Mouse (Mus musculus): ENCODE measurements at regions not wholly inside any gene's neighbourhood (a gene's known extent, or its start where the extent isn't known, plus 50 kb on each side); places are given as distances from the start of the nearest gene placed in this dataset.

DNA sequence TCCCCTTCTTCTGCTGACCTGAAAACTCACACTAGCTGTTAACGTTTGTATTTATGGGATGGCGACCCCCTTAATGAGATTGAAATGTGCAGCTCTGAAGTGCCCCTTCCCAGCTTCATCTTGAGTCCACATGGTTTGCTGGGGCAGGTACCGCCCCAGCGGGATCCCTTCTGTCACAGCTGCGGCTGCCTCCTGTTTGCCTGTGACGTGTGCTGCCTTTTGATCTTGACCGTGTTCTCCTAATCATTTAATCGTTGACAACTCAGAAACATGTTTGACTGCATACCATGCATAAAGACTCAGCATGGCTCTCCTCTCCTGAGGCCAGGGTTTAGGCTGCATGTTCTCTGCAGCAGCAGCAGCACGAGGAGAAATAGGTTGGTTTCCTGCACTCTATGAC lies 511.5 kb downstream of the 1700129C05Rik start:
- no peak for DNase-seq
- intact Hi-C loops (cut with DNase I; ENCODE audit: low total_unique reads): no loop called here

DNA sequence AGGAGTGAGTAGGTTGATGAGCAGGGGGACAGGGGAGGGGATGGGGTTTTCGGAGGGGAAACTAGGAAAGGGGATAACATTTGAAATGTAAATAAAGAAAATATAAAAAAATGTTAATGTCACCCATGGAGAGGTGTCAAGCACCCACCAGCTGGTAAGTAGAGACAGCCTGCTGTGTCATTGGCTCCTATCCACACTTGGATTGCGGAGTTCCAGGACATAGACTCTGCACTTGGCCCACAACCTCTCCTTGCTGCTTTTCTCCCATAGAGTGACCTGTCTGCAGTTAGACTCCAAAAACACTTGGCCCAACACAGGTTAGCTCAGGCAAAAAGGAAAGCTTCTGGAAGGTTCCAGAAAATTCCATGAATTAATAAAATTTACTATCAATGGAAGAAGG lies 514.4 kb downstream of the 1700129C05Rik start:
- intact Hi-C loops (cut with DNase I; ENCODE audit: low total_unique reads): no loop called here
- no peak for DNase-seq

DNA sequence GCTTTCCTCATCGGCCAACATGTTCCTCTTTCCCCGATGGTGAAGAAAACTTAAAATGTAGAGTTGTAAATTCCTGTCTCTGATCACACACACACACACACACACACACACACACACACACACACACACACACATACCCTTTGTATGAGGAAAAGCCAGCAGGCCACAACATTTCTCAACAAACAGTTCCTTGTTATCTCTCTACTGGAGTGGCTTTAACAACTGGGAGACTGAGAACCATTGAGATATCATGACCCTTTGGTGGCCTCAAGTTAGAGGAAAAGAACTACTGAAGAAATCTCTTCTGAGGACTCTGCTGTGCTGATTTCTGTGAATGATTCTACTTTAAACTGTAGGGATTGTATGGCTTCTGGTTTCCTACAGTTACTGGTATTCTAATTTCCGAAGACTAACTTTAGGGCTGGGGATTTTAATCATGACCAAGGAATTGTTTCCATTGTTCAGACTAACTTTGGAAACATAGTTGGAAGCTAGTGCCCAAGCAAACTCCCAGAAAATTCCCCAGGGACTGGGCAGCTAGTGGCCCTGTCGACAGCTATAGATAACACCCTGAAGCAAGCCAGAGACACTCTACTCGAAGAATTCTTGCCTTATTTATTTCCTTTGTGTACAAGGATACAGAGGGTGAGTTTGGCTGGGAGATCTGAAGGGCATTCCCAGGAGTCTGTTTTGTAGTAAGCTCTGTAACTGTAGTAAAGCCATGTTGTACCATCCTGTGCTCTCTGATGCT lies 516.0 kb downstream of the 1700129C05Rik start:
- DNase-seq: no peak
- intact Hi-C loops (cut with DNase I; ENCODE audit: low total_unique reads): no loop called here

DNA sequence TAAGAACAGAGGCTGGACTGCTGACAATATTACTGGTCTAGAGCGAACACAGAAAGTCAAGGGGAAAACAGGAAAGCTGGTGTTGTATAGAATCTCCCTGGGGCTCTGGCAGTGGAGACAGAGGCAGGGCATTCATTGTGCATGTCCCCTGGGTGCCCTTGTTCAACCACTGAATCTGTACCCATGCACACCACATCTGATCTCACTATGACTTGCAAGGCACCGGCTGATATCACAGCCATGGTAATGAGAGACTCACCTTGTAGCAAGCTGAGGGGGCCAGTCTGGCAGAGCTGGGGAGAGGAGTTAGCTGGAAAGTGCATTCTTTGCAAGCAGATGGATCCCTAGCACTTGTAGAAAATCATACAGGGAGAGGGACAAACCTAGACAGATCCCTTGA lies 522.5 kb downstream of the 1700129C05Rik start:
- intact Hi-C loops (cut with DNase I; ENCODE audit: low total_unique reads): no loop called here
- DNase-seq: no peak

- DNase-seq: no peak
- intact Hi-C loops (cut with DNase I; ENCODE audit: low total_unique reads): no loop called here
These were observed 525.0 kb downstream of the 1700129C05Rik start for GRCm38 (mm10) chr14:58617656-58618055.

DNA sequence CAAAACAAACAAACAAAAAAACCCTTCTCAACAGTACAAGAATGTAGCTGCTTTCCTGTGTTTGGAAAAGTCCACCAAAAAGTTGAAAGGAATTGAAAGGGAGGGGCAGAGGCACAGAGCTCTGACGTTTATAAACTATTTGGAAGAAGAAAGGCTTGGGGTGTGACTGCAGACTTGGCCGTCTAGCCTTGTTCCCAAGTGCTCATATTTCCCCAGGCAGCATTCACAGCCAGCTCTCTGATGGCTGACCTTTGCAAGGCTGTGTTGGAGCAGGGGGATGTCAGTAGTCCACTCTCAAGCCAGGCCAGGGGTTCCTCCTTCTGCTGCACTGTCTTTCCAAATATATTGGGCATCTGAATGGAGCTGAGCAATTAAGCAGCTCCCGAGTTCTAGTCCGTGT lies 534.5 kb downstream of the 1700129C05Rik start:
- intact Hi-C loops (cut with DNase I; ENCODE audit: low total_unique reads): no loop called here
- peak; percentile 28 for DNase-seq

- intact Hi-C loops (cut with DNase I; ENCODE audit: low total_unique reads): no loop called here
- DNase-seq: peak; percentile 18
These were observed 535.0 kb downstream of the 1700129C05Rik start for GRCm38 (mm10) chr14:58607734-58608133.

DNA sequence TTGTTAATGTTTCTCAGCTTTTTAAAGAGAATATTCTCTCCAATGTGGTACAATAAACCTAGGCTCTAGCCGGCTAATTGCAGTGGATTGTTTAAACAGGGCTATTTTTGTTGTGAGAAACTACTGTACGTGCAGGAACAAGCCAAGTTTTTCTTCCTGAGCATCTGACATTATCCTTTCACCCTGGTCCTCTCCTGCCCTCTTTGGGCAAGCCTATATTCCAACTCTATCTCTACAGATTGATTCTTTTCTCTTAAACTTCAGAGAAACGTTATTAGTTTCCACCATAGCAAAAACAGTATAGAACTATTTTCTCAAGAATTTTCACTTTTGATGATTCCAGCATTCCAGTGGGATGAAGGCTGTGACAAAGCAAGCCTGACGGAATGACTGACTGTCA lies 535.2 kb downstream of the Fgf9 start:
- no peak for DNase-seq
- intact Hi-C loops (cut with DNase I; ENCODE audit: low total_unique reads): no loop called here

GRCm38 (mm10) chr14:58598867-58599266 lies 528.5 kb downstream of the Fgf9 start:
- intact Hi-C loops (cut with DNase I; ENCODE audit: low total_unique reads): no loop called here

GRCm38 (mm10) chr14:58597810-58598209 lies 527.5 kb downstream of the Fgf9 start:
- intact Hi-C loops (cut with DNase I; ENCODE audit: low total_unique reads): no loop called here
- no peak for DNase-seq

More at GRCm38 (mm10) chr14:58598867-58599266, 528.5 kb downstream of the Fgf9 start:
- DNase-seq: no peak

GRCm38 (mm10) chr14:58596936-58597335 lies 526.6 kb downstream of the Fgf9 start:
- DNase-seq: no peak
- intact Hi-C loops (cut with DNase I; ENCODE audit: low total_unique reads): no loop called here

- no peak for DNase-seq
- intact Hi-C loops (cut with DNase I; ENCODE audit: low total_unique reads): no loop called here
These were observed 511.5 kb downstream of the Fgf9 start for GRCm38 (mm10) chr14:58581806-58582205.

GRCm38 (mm10) chr14:58570021-58570420 lies 499.7 kb downstream of the Fgf9 start:
- intact Hi-C loops (cut with DNase I; ENCODE audit: low total_unique reads): no loop called here
- DNase-seq: no peak

GRCm38 (mm10) chr14:58567472-58567871 lies 497.1 kb downstream of the Fgf9 start:
- no peak for DNase-seq
- intact Hi-C loops (cut with DNase I; ENCODE audit: low total_unique reads): no loop called here

DNA sequence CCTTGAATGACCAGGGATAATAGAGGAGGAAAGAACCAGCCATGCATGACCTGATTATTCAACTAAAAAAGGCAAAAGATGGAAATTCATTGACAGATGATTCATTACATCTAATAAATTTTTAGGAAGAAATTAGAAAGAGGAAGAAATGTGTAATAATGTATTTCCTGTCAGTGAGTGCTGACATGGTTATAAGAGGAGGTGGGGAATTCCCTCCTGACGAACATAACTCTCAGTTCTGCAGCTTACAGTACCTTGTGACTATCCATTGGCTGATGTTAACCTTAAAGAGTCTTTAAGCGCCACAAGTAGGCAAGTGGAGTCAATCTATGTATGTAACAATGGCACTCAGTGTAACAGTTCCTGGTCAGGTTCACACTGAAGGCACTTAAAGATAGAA lies 492.7 kb downstream of the Fgf9 start:
- intact Hi-C loops (cut with DNase I; ENCODE audit: low total_unique reads): no loop called here
- DNase-seq: no peak

GRCm38 (mm10) chr14:58550785-58551184 lies 480.4 kb downstream of the Fgf9 start:
- intact Hi-C loops (cut with DNase I; ENCODE audit: low total_unique reads): no loop called here
- no peak for DNase-seq

DNA sequence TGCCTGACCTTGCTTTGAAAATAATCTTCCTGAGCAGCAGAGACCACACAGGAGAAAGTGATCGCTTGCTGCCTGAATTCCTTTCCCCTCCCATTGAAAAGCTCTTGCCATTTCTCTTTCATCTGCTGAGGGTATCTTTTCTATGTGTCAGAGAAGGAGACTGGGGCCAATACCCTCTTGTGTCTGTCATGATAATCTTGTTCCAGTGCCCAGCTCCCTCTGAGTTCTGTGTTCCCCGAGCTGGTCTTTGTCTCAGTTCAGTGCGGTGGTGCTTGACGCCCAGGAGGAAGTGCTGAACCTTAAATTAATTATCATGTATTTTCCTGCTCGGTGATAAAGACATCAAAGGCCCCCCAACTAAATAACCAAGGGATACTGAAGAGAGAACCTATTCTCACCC lies 475.4 kb downstream of the Fgf9 start:
- intact Hi-C loops (cut with DNase I; ENCODE audit: low total_unique reads): no loop called here
- no peak for DNase-seq

- intact Hi-C loops (cut with DNase I; ENCODE audit: low total_unique reads): no loop called here
These were observed 472.9 kb downstream of the Fgf9 start for GRCm38 (mm10) chr14:58543140-58543767.

DNA sequence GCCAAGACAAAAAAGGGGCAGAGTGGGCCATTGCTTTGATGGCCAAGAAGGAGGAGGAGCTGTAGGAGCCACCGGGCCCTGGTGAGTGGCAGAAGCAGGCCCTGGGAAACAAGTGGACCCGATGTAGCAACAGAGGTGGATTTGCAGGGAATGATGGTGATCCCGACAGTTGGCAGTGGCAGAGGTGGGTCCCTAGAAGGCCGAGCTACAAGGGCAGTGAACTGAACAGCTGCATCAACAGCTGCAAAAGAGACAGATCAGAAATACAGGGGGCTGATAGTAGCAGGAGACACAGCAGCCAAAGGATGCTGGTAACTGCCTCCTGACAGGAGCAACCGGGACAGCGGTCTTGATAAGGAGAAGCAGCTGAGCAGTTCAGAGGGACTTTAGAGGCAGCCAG lies 467.8 kb downstream of the Fgf9 start:
- DNase-seq: peak; percentile 21
- intact Hi-C loops (cut with DNase I; ENCODE audit: low total_unique reads): no loop called here

More at GRCm38 (mm10) chr14:58543140-58543767, 472.9 kb downstream of the Fgf9 start:
- no peak for DNase-seq

GRCm38 (mm10) chr14:58520976-58521549 lies 450.7 kb downstream of the Fgf9 start:
- intact Hi-C loops (cut with DNase I; ENCODE audit: low total_unique reads): loop anchor here (2.0 kb wide), 1 partner anchor 40 kb away; no protein-coding TSS in a partner anchor
- no peak for DNase-seq

- intact Hi-C loops (cut with DNase I; ENCODE audit: low total_unique reads): loop anchor here (2.0 kb wide), 1 partner anchor 40 kb away; no protein-coding TSS in a partner anchor
These were observed 450.0 kb downstream of the Fgf9 start for GRCm38 (mm10) chr14:58520384-58520783.

More at GRCm38 (mm10) chr14:58520384-58520783, 450.0 kb downstream of the Fgf9 start:
- DNase-seq: no peak

All from gastrocnemius, postnatal 14 days (tissue).